Mouse (Mus musculus): ENCODE data around the gene Rab25. TPM values are rescaled to one million over a fixed set of nuclear protein-coding genes. Genes with fewer than 3 reads are reported as not detected.
A peak's percentile ranks its signal among the peaks of the same experiment; 100 is the strongest.

The Rab25 gene
- polyA plus RNA-seq, 1 experiment from 2014 or later: 144 TPM

- Histone ChIP-seq H3K9me3 (no peaks in the 10 kb centered on the region), H3K4me3 (peak overlapping the region; percentile 63), H3K4me1 (peaks cover 34% of the 10 kb centered on the region), H3K9ac (peak overlapping the region; percentile 50), H3K27me3 (no peaks in the 10 kb centered on the region), H3K36me3 (peaks cover 23% of the 10 kb centered on the region), H3K4me2 (peak overlapping the region; percentile 79), H3K27ac (peak overlapping the region; percentile 97)
- no peak for ATAC-seq (ENCODE audit: insufficient number of reproducible peaks, low FRiP score, low TSS enrichment, low read depth)
- WGBS: 19% methylated on average over 16 of the region's 16 CpGs
These were observed 4.1 kb upstream of the Rab25 start for GRCm38 (mm10) chr3:88552082-88552645.

DNA sequence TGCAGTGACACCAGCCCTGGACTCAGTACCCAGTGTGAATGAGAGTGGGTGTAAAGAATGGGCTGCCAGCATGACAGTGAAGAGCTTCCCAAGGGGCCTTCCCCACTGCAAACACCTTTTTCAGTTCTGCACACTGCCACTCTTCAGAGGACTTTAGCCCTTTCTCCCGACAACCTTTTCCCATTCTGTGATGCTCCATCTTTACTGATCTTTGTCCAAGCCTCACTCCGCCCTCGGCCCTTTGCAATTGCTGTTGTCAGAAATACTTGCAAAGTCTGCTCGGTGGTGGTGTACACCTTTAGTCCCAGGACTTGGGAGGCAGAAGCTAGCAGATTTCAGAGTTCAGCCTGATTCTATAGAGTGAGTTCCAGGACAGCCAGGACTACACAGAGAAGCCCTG lies 3.5 kb upstream of the Rab25 start:
- H3K27me3 ChIP-seq: no peaks in the 10 kb centered on the region
- H3K27ac ChIP-seq: no peak overlapping the region
- H3K36me3 ChIP-seq: peaks cover 18% of the 10 kb centered on the region
- no peak for ATAC-seq (ENCODE audit: insufficient number of reproducible peaks, low FRiP score, low TSS enrichment, low read depth)
- 79% methylated on average over 4 of the region's 4 CpGs for WGBS
- no peak overlapping the region; the same call in 1 of the 2 replicates for H3K4me2 ChIP-seq
- peak overlapping the region; percentile 63 for H3K4me3 ChIP-seq
- peaks cover 38% of the 10 kb centered on the region for H3K4me1 ChIP-seq
- H3K9me3 ChIP-seq: no peaks in the 10 kb centered on the region
- no peak overlapping the region for H3K9ac ChIP-seq

GRCm38 (mm10) chr3:88546674-88547418 lies 1.3 kb downstream of the Rab25 start:
- H3K27me3 ChIP-seq: no peaks in the 10 kb centered on the region
- no peak overlapping the region for H3K27ac ChIP-seq
- H3K4me1 ChIP-seq: peaks cover 18% of the 10 kb centered on the region
- H3K36me3 ChIP-seq: peaks cover 7% of the 10 kb centered on the region; the same call in 1 of the 2 replicates
- H3K4me3 ChIP-seq: peak overlapping the region; percentile 8
- H3K9ac ChIP-seq: no peak overlapping the region
- no peak overlapping the region for H3K4me2 ChIP-seq
- WGBS: 67% methylated on average over 6 of the region's 6 CpGs
- H3K9me3 ChIP-seq: no peaks in the 10 kb centered on the region
- no peak for ATAC-seq (ENCODE audit: insufficient number of reproducible peaks, low FRiP score, low TSS enrichment, low read depth)

DNA sequence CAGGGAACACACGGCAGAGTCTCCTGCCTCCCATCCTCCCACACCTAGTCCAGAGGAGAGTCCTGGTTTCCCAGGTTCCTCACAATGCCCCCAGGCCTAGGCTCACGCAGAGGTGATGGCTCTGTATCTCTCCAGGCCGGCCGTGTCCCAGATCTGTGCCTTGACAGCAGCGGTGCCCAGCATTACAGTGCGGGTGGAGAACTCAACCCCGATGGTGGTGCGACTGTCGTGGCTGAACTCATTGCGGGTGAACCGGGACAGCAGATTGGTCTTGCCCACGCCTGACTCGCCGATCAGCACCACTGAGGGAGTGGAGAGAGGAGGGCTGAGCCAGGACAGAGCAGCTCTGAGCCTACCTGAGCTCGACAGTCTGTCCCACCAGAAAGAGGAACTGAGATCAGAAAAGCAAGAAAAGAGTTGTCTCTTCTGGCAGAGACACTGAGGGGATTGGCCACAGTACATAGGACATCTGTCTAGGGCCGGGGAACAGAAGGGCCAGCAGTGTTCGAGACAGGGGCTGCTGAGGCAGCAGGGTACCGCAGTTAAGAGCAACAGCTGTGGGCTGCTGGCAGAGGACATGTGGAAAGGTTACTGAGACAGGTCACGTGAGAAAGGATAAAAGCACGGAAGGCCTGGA lies 3.0 kb downstream of the Rab25 start:
- Histone ChIP-seq H3K9ac (no peak overlapping the region), H3K27ac (no peak overlapping the region)

DNA sequence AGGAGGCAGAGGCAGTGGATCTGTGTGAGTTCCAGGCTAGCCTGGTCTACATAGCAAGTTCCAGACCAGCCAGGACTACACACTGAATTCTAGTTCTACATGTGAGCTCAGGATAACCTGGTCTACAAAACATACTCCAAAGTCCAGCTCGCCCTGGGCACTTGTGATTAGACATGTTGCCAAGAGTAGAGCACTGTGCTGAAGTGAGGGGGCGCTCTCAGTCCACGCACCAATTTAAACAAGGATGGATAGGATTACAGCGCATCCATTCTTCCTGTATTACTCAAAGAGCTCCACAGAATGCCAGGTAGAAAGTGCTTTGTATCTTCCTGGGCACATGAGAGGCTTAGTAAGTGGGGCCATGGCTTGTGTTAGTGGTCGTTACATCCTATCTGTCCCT lies 3.6 kb downstream of the Rab25 start:
- Histone ChIP-seq H3K9me3 (no peaks in the 10 kb centered on the region), H3K9ac (no peak overlapping the region), H3K4me2 (no peak overlapping the region), H3K4me1 (peaks cover 23% of the 10 kb centered on the region), H3K36me3 (peaks cover 20% of the 10 kb centered on the region), H3K27me3 (no peaks in the 10 kb centered on the region), H3K27ac (no peak overlapping the region), H3K4me3 (no peak overlapping the region)
- WGBS: 35% methylated on average over 5 of the region's 5 CpGs
- ATAC-seq (ENCODE audit: insufficient number of reproducible peaks, low FRiP score, low TSS enrichment, low read depth): no peak

More for the DNA sequence above, 3.0 kb downstream of the Rab25 start:
- Histone ChIP-seq H3K4me1 (peaks cover 20% of the 10 kb centered on the region), H3K4me2 (no peak overlapping the region), H3K36me3 (peaks cover 17% of the 10 kb centered on the region), H3K4me3 (no peak overlapping the region), H3K27me3 (no peaks in the 10 kb centered on the region), H3K9me3 (no peaks in the 10 kb centered on the region)
- ATAC-seq (ENCODE audit: insufficient number of reproducible peaks, low FRiP score, low TSS enrichment, low read depth): no peak
- 49% methylated on average over 20 of the region's 20 CpGs for WGBS

- Histone ChIP-seq H3K4me1 (peaks cover 27% of the 10 kb centered on the region), H3K27ac (no peak overlapping the region), H3K27me3 (no peaks in the 10 kb centered on the region), H3K4me2 (no peak overlapping the region), H3K9ac (no peak overlapping the region), H3K4me3 (no peak overlapping the region), H3K9me3 (no peaks in the 10 kb centered on the region), H3K36me3 (peaks cover 23% of the 10 kb centered on the region)
- 65% methylated on average over 5 of the region's 5 CpGs for WGBS
- ATAC-seq (ENCODE audit: insufficient number of reproducible peaks, low FRiP score, low TSS enrichment, low read depth): no peak
These were observed 4.3 kb downstream of the Rab25 start for GRCm38 (mm10) chr3:88543651-88544410.

- 78% methylated on average over 8 of the region's 8 CpGs for WGBS
- H3K27me3 ChIP-seq: no peaks in the 10 kb centered on the region
- no peak overlapping the region for H3K9ac ChIP-seq
- no peak overlapping the region for H3K4me2 ChIP-seq
- no peaks in the 10 kb centered on the region for H3K9me3 ChIP-seq
- H3K27ac ChIP-seq: no peak overlapping the region
- no peak for ATAC-seq (ENCODE audit: insufficient number of reproducible peaks, low FRiP score, low TSS enrichment, low read depth)
- peaks cover 26% of the 10 kb centered on the region for H3K36me3 ChIP-seq
- H3K4me3 ChIP-seq: no peak overlapping the region
- H3K4me1 ChIP-seq: peaks cover 33% of the 10 kb centered on the region
These were observed 4.9 kb downstream of the Rab25 start for GRCm38 (mm10) chr3:88543174-88543573.

DNA sequence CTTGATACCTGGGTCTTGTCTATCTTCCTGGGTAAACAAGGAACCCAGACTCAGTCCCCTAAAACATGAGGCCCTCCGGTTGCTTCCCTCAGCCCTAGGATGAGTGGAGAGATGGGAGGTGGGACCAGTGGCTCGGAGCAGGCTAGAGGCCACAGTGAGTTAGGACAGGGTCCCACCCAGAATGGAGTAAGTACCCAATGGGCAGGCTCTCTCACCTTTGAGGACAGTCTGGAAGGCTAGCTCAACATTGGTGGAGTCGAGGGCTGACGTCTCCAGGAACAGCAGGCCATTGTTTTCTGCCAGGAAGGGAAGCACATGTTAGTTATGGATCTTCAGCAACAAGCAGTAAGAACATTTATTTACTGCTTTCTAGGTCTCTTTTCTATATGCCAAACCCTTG lies 5.6 kb downstream of the Rab25 start:
- peak overlapping the region; percentile 30; the same call in 1 of the 2 replicates for H3K27ac ChIP-seq
- 69% methylated on average over 4 of the region's 4 CpGs for WGBS
- no peak overlapping the region for H3K4me3 ChIP-seq
- no peak overlapping the region for H3K9ac ChIP-seq
- H3K36me3 ChIP-seq: peaks cover 33% of the 10 kb centered on the region
- H3K9me3 ChIP-seq: no peaks in the 10 kb centered on the region
- peaks cover 38% of the 10 kb centered on the region for H3K4me1 ChIP-seq
- no peak overlapping the region for H3K4me2 ChIP-seq
- ATAC-seq (ENCODE audit: insufficient number of reproducible peaks, low FRiP score, low TSS enrichment, low read depth): no peak
- no peaks in the 10 kb centered on the region for H3K27me3 ChIP-seq

GRCm38 (mm10) chr3:88541622-88542401 lies 6.3 kb downstream of the Rab25 start:
- no peak for ATAC-seq (ENCODE audit: insufficient number of reproducible peaks, low FRiP score, low TSS enrichment, low read depth)

DNA sequence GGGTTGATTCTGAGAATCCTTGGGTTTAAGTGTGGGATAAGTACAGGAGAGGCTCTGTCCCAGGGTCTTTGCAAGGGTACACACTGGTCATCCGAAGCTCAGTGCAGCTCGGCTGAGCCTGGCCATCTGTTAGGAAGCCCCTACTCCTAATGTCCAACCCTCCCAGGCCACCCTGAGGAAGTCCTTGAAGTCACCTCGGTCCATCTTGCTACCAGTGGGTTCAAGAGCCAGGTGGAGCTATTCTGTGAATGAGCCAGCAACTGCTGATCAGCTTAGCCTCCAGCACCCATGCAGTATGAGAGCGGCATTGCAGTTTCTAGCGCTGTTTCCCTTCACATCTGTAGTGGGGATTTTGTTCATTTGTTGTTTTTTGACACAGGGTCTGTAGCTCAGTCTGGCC lies 8.0 kb downstream of the Rab25 start:
- Histone ChIP-seq H3K4me3 (no peak overlapping the region), H3K9ac (no peak overlapping the region), H3K9me3 (no peaks in the 10 kb centered on the region), H3K27ac (peak overlapping the region; percentile 59; the same call in 1 of the 2 replicates), H3K4me1 (peaks cover 57% of the 10 kb centered on the region), H3K27me3 (no peaks in the 10 kb centered on the region), H3K36me3 (peaks cover 49% of the 10 kb centered on the region), H3K4me2 (no peak overlapping the region)
- 72% methylated on average over 5 of the region's 5 CpGs for WGBS
- ATAC-seq (ENCODE audit: insufficient number of reproducible peaks, low FRiP score, low TSS enrichment, low read depth): no peak

More at GRCm38 (mm10) chr3:88541622-88542401, 6.3 kb downstream of the Rab25 start:
- no peak overlapping the region for H3K4me3 ChIP-seq
- WGBS: 63% methylated on average over 7 of the region's 7 CpGs
- peaks cover 40% of the 10 kb centered on the region for H3K4me1 ChIP-seq
- H3K9ac ChIP-seq: no peak overlapping the region
- H3K36me3 ChIP-seq: peaks cover 39% of the 10 kb centered on the region
- no peaks in the 10 kb centered on the region for H3K27me3 ChIP-seq
- peak overlapping the region; percentile 30; the same call in 1 of the 2 replicates for H3K27ac ChIP-seq
- no peaks in the 10 kb centered on the region for H3K9me3 ChIP-seq
- no peak overlapping the region for H3K4me2 ChIP-seq

DNA sequence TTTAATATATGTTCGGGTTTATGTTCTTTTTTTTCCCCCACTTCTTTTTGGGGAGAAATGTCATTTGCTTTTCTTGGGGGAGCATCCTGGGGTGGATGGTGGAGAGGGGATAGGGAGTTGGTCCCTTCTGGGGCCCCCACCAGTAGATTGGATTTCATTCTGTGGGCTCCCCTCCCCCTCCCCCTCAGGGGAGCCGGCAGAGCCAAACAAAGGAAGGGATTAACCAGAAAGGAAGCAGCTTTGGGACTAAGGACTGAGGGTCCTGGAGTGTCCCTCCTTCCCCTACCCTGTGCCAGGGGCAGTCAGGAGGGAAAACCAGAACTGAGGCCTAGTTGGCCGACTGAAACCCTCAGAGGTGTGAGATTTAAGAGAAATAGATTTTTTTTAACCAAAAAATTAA lies 8.7 kb downstream of the Rab25 start:
- peaks cover 49% of the 10 kb centered on the region for H3K36me3 ChIP-seq

More for the DNA sequence above, 8.7 kb downstream of the Rab25 start:
- Histone ChIP-seq H3K9me3 (no peaks in the 10 kb centered on the region), H3K9ac (no peak overlapping the region), H3K4me1 (peaks cover 64% of the 10 kb centered on the region), H3K27me3 (no peaks in the 10 kb centered on the region), H3K4me3 (no peak overlapping the region), H3K4me2 (no peak overlapping the region), H3K27ac (no peak overlapping the region; the same call in 1 of the 2 replicates)
- no peak for ATAC-seq (ENCODE audit: insufficient number of reproducible peaks, low FRiP score, low TSS enrichment, low read depth)
- WGBS: 27% methylated on average over 3 of the region's 3 CpGs

All from limb, embryonic 15.5 days (tissue).